ENCODE assay signal across 8 mouse cellular contexts in the genomic region with DNA sequence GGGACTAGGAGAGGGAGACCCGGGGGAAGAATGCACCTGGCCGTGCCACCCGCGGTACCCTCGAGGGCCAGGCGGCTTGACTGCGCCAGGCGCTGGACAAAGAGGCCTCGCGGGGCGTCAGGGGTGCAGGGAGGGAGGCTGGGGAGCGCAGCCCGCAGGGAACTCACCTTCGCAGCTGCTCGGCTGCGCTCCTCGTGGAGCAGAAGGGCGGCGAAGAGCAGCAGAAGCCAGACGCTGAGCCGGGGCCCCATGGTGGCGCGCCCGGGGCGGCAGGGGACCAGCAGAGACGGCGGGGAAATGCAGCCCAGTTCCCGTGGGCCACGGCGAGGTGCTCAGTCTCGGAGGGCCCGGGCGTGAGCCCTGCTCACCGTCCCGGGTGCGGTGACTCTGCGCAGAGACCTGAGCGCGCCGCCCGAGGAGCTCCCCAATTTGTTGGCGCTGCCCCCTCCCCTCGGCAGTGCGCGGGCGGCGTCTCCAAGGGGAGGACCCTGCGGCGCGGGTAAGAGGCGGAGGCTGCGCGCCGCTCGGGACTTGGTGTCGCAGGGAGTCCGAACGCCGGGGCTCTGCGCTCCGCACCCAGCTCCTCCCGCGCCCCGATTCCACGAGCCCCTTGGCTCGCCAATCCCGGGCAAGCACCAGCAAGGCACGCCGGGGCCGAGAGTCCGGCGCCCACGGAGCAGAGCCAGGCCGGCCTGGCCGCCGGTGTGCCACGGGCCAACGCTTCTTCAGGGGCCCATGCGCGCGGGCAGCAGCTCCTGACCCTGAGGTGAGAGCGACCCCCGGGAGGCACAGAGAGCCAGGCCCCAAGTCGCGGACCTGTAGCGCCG. TPM values are rescaled to one million over a fixed set of nuclear protein-coding genes. Genes with fewer than 3 reads are reported as not detected.
DNase-seq lines count a peak whose midpoint lies in the region; ATAC-seq and TF ChIP-seq lines count a peak whose summit lies in the region.

A gene (plus strand): TSS at position 457 of the 827 bp plus-strand sequence.
A gene (minus strand): TSS at position 478 of the 827 bp plus-strand sequence.

- WGBS in hindbrain, embryonic 11.5 days, result under 1% methylated on average over 63 of the region's 87 CpGs
- under 1% methylated on average over 84 of the region's 87 CpGs for whole genome bisulfite sequencing in lung, embryonic 15.5 days

- peak within 1 kb of the TSS; percentile 91 for H3K4me2 ChIP-seq in hindbrain, embryonic 11.5 days (replicated peaks; ENCODE audit: low read depth, low read length)
- peak within 1 kb of the TSS; percentile 71 for H3K4me2 ChIP-seq in lung, embryonic 15.5 days

- peak; percentile 49 for DNase-seq in MN1 (ENCODE audit: low spot score)
- DNase-seq in brain, embryonic 14.5 days (ENCODE audit: low read depth), result peak; percentile 80
- DNase-seq in frontal cortex, postnatal 36 days (ENCODE audit: low spot score in 2 of 2), result peak; percentile 77 to 81
- peak; percentile 78 for DNase-seq in hindbrain, embryonic 11.5 days (ENCODE audit: low spot score)
- DNase-seq in layer of hippocampus, postnatal 14 days (ENCODE audit: low spot score in 2 of 2), result peak; percentile 67 to 74
- DNase-seq in retina, postnatal 1 day, result peak; percentile 83
- no peak for DNase-seq in cerebellum, adult 9-10 months

- peaks cover 7% of the 10 kb centered on the region for H3K4me1 ChIP-seq in hindbrain, embryonic 11.5 days (replicated peaks; ENCODE audit: control insufficient read depth, insufficient read depth, low read length)
- H3K4me1 ChIP-seq in lung, embryonic 15.5 days, result peaks cover 71% of the 10 kb centered on the region

- no peak for TF ChIP-seq CTCF in brain, embryonic 14.5 days (IDR thresholded peaks at IDR 0.05; ENCODE audit: borderline replicate concordance, extremely low read depth, insufficient read depth, insufficient read length)

- no peaks in the 10 kb centered on the region for H3K36me3 ChIP-seq in hindbrain, embryonic 11.5 days (ENCODE audit: control insufficient read depth, insufficient read depth, low read length)
- H3K36me3 ChIP-seq in lung, embryonic 15.5 days, result peaks cover 4% of the 10 kb centered on the region; the same call in 1 of the 2 replicates

- no peaks in the 10 kb centered on the region for H3K9me3 ChIP-seq in hindbrain, embryonic 11.5 days (ENCODE audit: control insufficient read depth, low read length)
- H3K9me3 ChIP-seq in lung, embryonic 15.5 days, result no peaks in the 10 kb centered on the region

- no peak for TF ChIP-seq POLR2A in brain, embryonic 14.5 days (IDR thresholded peaks at IDR 0.05; ENCODE audit: borderline replicate concordance, extremely low read depth, insufficient read depth, insufficient read length, poor library complexity, severe bottlenecking)

- peak within 1 kb of the TSS; percentile 69 for H3K9ac ChIP-seq in hindbrain, embryonic 11.5 days (ENCODE audit: low read depth, low read length)
- peak within 1 kb of the TSS; percentile 90 for H3K9ac ChIP-seq in lung, embryonic 15.5 days

- peak; percentile 48; the same call in 1 of the 2 replicates for ATAC-seq in hindbrain, embryonic 11.5 days (ENCODE audit: low FRiP score)
- ATAC-seq in lung, embryonic 15.5 days (ENCODE audit: borderline replicate concordance, extremely low read depth, low FRiP score, low TSS enrichment), result peak; percentile 86

- H3K4me3 ChIP-seq in hindbrain, embryonic 11.5 days (ENCODE audit: low read depth, low read length), result peak within 1 kb of the TSS; percentile 59
- peak within 1 kb of the TSS; percentile 77 for H3K4me3 ChIP-seq in lung, embryonic 15.5 days

- peak within 1 kb of the TSS; percentile 54 for H3K27ac ChIP-seq in hindbrain, embryonic 11.5 days (ENCODE audit: low read depth, low read length)
- H3K27ac ChIP-seq in lung, embryonic 15.5 days, result peak within 1 kb of the TSS; percentile 90

- H3K27me3 ChIP-seq in hindbrain, embryonic 11.5 days (ENCODE audit: control insufficient read depth, insufficient read depth, low read length), result peaks cover 45% of the 10 kb centered on the region
- H3K27me3 ChIP-seq in lung, embryonic 15.5 days, result no peaks in the 10 kb centered on the region

RNA-seq across cellular contexts. Expression of the first gene that starts in this region (rescaled TPM):
- polyA plus RNA-seq in brain, embryonic 14.5 days (2012; rRNA removed), result 38.2 and 77.1 TPM in 2 replicates
- polyA plus RNA-seq in hindbrain, embryonic 11.5 days (2014; fragmentation: Nextera tagmentation; extraction: Ambion mirVana), result 26.2 and 29.9 TPM in 2 replicates
- total RNA-seq in layer of hippocampus, postnatal 14 days (2021), result 10 to 100 TPM; 78.5 to 78.8 TPM
- polyA plus RNA-seq in lung, embryonic 15.5 days (2015; fragmentation: Nextera tagmentation; extraction: Ambion mirVana), result 121 and 126 TPM in 2 replicates

RNA-seq across cellular contexts. Expression of the second gene that starts in this region (rescaled TPM):
- 117 and 191 TPM in 2 replicates for polyA plus RNA-seq in brain, embryonic 14.5 days (2012; rRNA removed)
- 91.8 and 94.2 TPM in 2 replicates for polyA plus RNA-seq in hindbrain, embryonic 11.5 days (2014; fragmentation: Nextera tagmentation; extraction: Ambion mirVana)
- total RNA-seq in layer of hippocampus, postnatal 14 days (2021), result 100 to 1,000 TPM; 108 to 117 TPM
- 335 and 360 TPM in 2 replicates for polyA plus RNA-seq in lung, embryonic 15.5 days (2015; fragmentation: Nextera tagmentation; extraction: Ambion mirVana)
